Mouse (Mus musculus) bone marrow, adult 2 months (tissue): Measurements from ENCODE around the gene Cmc2.

Experiments used
- CTCF ChIP-seq: fragments of 200-500 bp; IDR thresholded peaks from 2 replicates; pipeline ENCODE4 v1.5.1; 2011; ENCODE audit warnings: low read length, control low read depth; ENCODE audit not compliant: control insufficient read depth, insufficient read depth
- POLR2A ChIP-seq: fragments of 200-500 bp; IDR thresholded peaks from 2 replicates; pipeline ENCODE4 v1.6.1; 2011; ENCODE audit warnings: low read depth, mild to moderate bottlenecking, control low read depth, low read length, borderline replicate concordance; ENCODE audit not compliant: control insufficient read depth

GRCm38 (mm10) chr8:116887813-116888212 lies 33.4 kb downstream of the Cmc2 start:
- no peak for TF ChIP-seq CTCF
- TF ChIP-seq POLR2A: no peak
